Comparison of ENCODE assay signal across 9 mouse cellular contexts in the genomic region with DNA sequence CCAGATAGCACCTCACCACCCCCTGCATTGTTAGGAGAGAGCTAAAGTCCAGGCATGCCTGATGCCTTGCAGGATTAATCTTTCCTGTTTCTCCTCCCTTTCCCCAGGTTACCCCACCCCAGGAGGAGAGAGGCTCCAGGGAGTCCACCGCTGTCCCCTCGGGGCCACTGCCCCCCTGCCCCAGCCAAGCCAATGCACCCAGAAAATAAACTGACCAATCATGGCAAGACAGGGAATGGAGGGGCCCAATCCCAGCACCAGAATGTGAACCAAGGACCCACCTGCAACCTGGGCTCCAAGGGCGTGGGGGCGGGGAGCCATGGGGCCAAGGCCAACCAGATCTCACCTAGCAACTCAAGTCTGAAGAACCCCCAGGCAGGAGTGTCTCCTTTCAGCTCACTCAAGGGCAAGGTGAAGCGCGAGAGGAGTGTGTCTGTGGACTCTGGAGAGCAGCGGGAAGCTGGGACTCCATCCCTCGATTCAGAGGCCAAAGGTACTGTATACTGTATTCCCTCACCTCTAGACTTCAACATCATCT. TPM values are rescaled to one million over a fixed set of nuclear protein-coding genes. Genes with fewer than 3 reads are reported as not detected.
DNase-seq lines count a peak whose midpoint lies in the region; ATAC-seq and TF ChIP-seq lines count a peak whose summit lies in the region.
"Had no signal": no experiment of that assay in that cellular context is flagged by ENCODE, and none has a peak within 500 bp of the region (broad histone marks: within the 10 kb centered on the region; RNA-seq: fewer than 3 reads in every experiment).

No protein-coding gene starts in this region.

- peak overlapping the region; percentile 90 for H3K4me2 ChIP-seq in lung, embryonic 14.5 days
- H3K4me2 ChIP-seq in forebrain, embryonic 13.5 days, result peak overlapping the region; percentile 84
- peak overlapping the region; percentile 85; the same call in 1 of the 2 replicates for H3K4me2 ChIP-seq in kidney, embryonic 15.5 days
- 0 out of 2 replicates have a peak overlapping the region, but pooled peaks have one; percentile 91 for H3K4me2 ChIP-seq in neural tube, embryonic 15.5 days

- WGBS in lung, embryonic 14.5 days, result 33% methylated on average over 8 of the region's 8 CpGs
- 52% methylated on average over 8 of the region's 8 CpGs for WGBS in forebrain, embryonic 13.5 days
- 56% methylated on average over 8 of the region's 8 CpGs for WGBS in kidney, embryonic 15.5 days
- 60% methylated on average over 8 of the region's 8 CpGs for WGBS in neural tube, embryonic 15.5 days

- no peaks in the 10 kb centered on the region for H3K9me3 ChIP-seq in lung, embryonic 14.5 days (ENCODE audit: low read depth, low read length)
- no peaks in the 10 kb centered on the region for H3K9me3 ChIP-seq in forebrain, embryonic 13.5 days (replicated peaks)
- no peaks in the 10 kb centered on the region for H3K9me3 ChIP-seq in kidney, embryonic 15.5 days (replicated peaks)
- no peaks in the 10 kb centered on the region for H3K9me3 ChIP-seq in neural tube, embryonic 15.5 days (replicated peaks)

- ATAC-seq in lung, embryonic 14.5 days (ENCODE audit: insufficient read depth), result no peak
- ATAC-seq in forebrain, embryonic 13.5 days, result no peak
- ATAC-seq in kidney, embryonic 15.5 days (replicated peaks; ENCODE audit: low FRiP score), result no peak
- no peak for ATAC-seq in neural tube, embryonic 15.5 days (ENCODE audit: low FRiP score)

- peaks cover 37% of the 10 kb centered on the region for H3K4me1 ChIP-seq in lung, embryonic 14.5 days (ENCODE audit: insufficient read depth)
- peaks cover 71% of the 10 kb centered on the region for H3K4me1 ChIP-seq in forebrain, embryonic 13.5 days
- H3K4me1 ChIP-seq in kidney, embryonic 15.5 days, result peaks cover 77% of the 10 kb centered on the region
- peaks cover 76% of the 10 kb centered on the region for H3K4me1 ChIP-seq in neural tube, embryonic 15.5 days

- H3K36me3 ChIP-seq in lung, embryonic 14.5 days (ENCODE audit: insufficient read depth), result peaks cover 36% of the 10 kb centered on the region
- peaks cover 35% of the 10 kb centered on the region for H3K36me3 ChIP-seq in forebrain, embryonic 13.5 days (ENCODE audit: poor library complexity, severe bottlenecking)
- H3K36me3 ChIP-seq in kidney, embryonic 15.5 days, result peaks cover 49% of the 10 kb centered on the region
- H3K36me3 ChIP-seq in neural tube, embryonic 15.5 days, result peaks cover 17% of the 10 kb centered on the region

- peak overlapping the region; percentile 58; the same call in 1 of the 2 replicates for H3K9ac ChIP-seq in lung, embryonic 14.5 days
- peak overlapping the region; percentile 68 for H3K9ac ChIP-seq in forebrain, embryonic 13.5 days
- no peak overlapping the region for H3K9ac ChIP-seq in kidney, embryonic 15.5 days
- 0 out of 2 replicates have a peak overlapping the region, but pooled peaks have one; percentile 2 for H3K9ac ChIP-seq in neural tube, embryonic 15.5 days (replicated peaks)
- H3K9ac ChIP-seq: liver, embryonic 14.5 days had no signal

- no peak for TF ChIP-seq CTCF in lung, embryonic 14.5 days (IDR thresholded peaks at IDR 0.05; ENCODE audit: low read depth)

- peak overlapping the region; percentile 43; the same call in 1 of the 2 replicates for H3K4me3 ChIP-seq in lung, embryonic 14.5 days (ENCODE audit: low read depth, low read length)
- H3K4me3 ChIP-seq in forebrain, embryonic 13.5 days, result no peak overlapping the region
- no peak overlapping the region for H3K4me3 ChIP-seq in kidney, embryonic 15.5 days (replicated peaks)
- H3K4me3 ChIP-seq in neural tube, embryonic 15.5 days (replicated peaks), result no peak overlapping the region

- H3K27ac ChIP-seq in lung, embryonic 14.5 days (ENCODE audit: low read depth), result peak overlapping the region; percentile 99; the same call in 1 of the 2 replicates
- H3K27ac ChIP-seq in forebrain, embryonic 13.5 days, result peak overlapping the region; percentile 95; the same call in 1 of the 2 replicates
- peak overlapping the region; percentile 94 for H3K27ac ChIP-seq in kidney, embryonic 15.5 days
- H3K27ac ChIP-seq in neural tube, embryonic 15.5 days (replicated peaks), result peak overlapping the region; percentile 89
- H3K27ac ChIP-seq: liver, embryonic 14.5 days had no signal

- no peak for DNase-seq in lung, embryonic 14.5 days
- no peak for DNase-seq in lung, postnatal 14 days
- no peak for DNase-seq in thymus, postnatal 10 days (ENCODE audit: low spot score in 2 of 2)
- DNase-seq in right cerebral cortex, postnatal 4 days, result no peak
- DNase-seq in layer of hippocampus, postnatal 25 days (ENCODE audit: extremely low spot score in 1 of 2, low spot score in 1 of 2), result no peak

- H3K27me3 ChIP-seq in lung, embryonic 14.5 days (ENCODE audit: insufficient read depth, low read length), result no peaks in the 10 kb centered on the region
- H3K27me3 ChIP-seq in forebrain, embryonic 13.5 days, result no peaks in the 10 kb centered on the region
- no peaks in the 10 kb centered on the region for H3K27me3 ChIP-seq in kidney, embryonic 15.5 days
- H3K27me3 ChIP-seq in neural tube, embryonic 15.5 days (replicated peaks), result no peaks in the 10 kb centered on the region

RNA-seq across cellular contexts. Expression of a gene that starts 18.1 kb away (rescaled TPM):
- polyA plus RNA-seq in lung, embryonic 14.5 days (2014; fragmentation: Nextera tagmentation; extraction: Ambion mirVana), result 16.3 and 17.3 TPM in 2 replicates
- 8.6 and 9.1 TPM in 2 replicates for polyA plus RNA-seq in forebrain, embryonic 13.5 days (2015; fragmentation: Nextera tagmentation; extraction: Ambion mirVana)
- 11.3 and 11.7 TPM in 2 replicates for polyA plus RNA-seq in kidney, embryonic 15.5 days (2015; fragmentation: Nextera tagmentation; extraction: Ambion mirVana)
- 9.7 and 11.5 TPM in 2 replicates for polyA plus RNA-seq in neural tube, embryonic 15.5 days (2015; fragmentation: Nextera tagmentation; extraction: Ambion mirVana)
- 10 to 100 TPM; 59.2 to 78.1 TPM for total RNA-seq in layer of hippocampus, postnatal 25 days (2021)

RNA-seq across cellular contexts. Expression of a gene that starts 45.9 kb away (rescaled TPM):
- polyA plus RNA-seq in lung, embryonic 14.5 days (2014; fragmentation: Nextera tagmentation; extraction: Ambion mirVana), result 0.39 and 0.53 TPM in 2 replicates
- not detected in 2 replicates for polyA plus RNA-seq in forebrain, embryonic 13.5 days (2015; fragmentation: Nextera tagmentation; extraction: Ambion mirVana)
- 0.60 and 2.5 TPM in 2 replicates for polyA plus RNA-seq in kidney, embryonic 15.5 days (2015; fragmentation: Nextera tagmentation; extraction: Ambion mirVana)
- polyA plus RNA-seq in neural tube, embryonic 15.5 days (2015; fragmentation: Nextera tagmentation; extraction: Ambion mirVana), result 0.73 TPM in 1 of 2 replicates, not detected in the other
- not detected for total RNA-seq in layer of hippocampus, postnatal 25 days (2021)
- polyA plus RNA-seq: liver, embryonic 14.5 days had no signal

RNA-seq across cellular contexts. Expression of a gene that starts 59.8 kb away (rescaled TPM):
- not detected in 2 replicates for polyA plus RNA-seq in lung, embryonic 14.5 days (2014; fragmentation: Nextera tagmentation; extraction: Ambion mirVana)
- not detected in 2 replicates for polyA plus RNA-seq in forebrain, embryonic 13.5 days (2015; fragmentation: Nextera tagmentation; extraction: Ambion mirVana)
- polyA plus RNA-seq in kidney, embryonic 15.5 days (2015; fragmentation: Nextera tagmentation; extraction: Ambion mirVana), result not detected in 2 replicates
- polyA plus RNA-seq in neural tube, embryonic 15.5 days (2015; fragmentation: Nextera tagmentation; extraction: Ambion mirVana), result 0.09 TPM in 1 of 2 replicates, not detected in the other
- not detected for total RNA-seq in layer of hippocampus, postnatal 25 days (2021)
- polyA plus RNA-seq: liver, embryonic 14.5 days had no signal
